Mouse (Mus musculus): ENCODE measurements around the gene Etnk2. TPM values are rescaled to one million over a fixed set of nuclear protein-coding genes. Genes with fewer than 3 reads are reported as not detected.
"Not testable (repeated sequence)": the region's sequence is repeated elsewhere in the genome, so short reads cannot be mapped to it uniquely, and the experiment has no call there.

The Etnk2 gene
- polyA plus RNA-seq, 1 experiment from 2014 or later = 1.4 TPM

DNA sequence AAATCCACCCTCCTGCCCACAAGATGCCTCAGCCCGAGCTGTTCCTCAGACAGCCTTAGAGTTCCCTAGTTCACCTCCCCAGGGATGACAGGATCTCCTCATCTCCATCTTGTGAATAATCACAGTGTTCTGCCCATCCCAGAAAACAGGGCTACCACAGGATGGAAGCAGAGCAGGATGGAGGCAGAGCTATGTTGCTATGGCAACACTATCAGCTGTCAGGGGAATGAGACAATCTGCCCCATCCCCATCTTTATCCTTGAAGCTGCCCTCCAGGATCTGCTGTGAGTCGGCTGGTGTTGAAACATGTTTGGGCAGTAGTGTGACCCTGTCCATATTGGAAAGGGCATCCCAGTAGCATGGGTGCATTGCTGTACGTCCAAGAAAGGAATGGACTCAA, 32.2 kb upstream of the Etnk2 start:
- Histone ChIP-seq H3K4me2 (replicated peaks) (no peak overlapping the region), H3K27me3 (peaks cover 50% of the 10 kb centered on the region), H3K4me1 (peaks cover 6% of the 10 kb centered on the region), H3K9ac (no peak overlapping the region), H3K4me3 (no peak overlapping the region), H3K36me3 (no peaks in the 10 kb centered on the region), H3K27ac (no peak overlapping the region), H3K9me3 (no peaks in the 10 kb centered on the region)
- 78% methylated on average over 3 of the region's 3 CpGs for WGBS
- ATAC-seq (ENCODE audit: low FRiP score, low read depth) = no peak

DNA sequence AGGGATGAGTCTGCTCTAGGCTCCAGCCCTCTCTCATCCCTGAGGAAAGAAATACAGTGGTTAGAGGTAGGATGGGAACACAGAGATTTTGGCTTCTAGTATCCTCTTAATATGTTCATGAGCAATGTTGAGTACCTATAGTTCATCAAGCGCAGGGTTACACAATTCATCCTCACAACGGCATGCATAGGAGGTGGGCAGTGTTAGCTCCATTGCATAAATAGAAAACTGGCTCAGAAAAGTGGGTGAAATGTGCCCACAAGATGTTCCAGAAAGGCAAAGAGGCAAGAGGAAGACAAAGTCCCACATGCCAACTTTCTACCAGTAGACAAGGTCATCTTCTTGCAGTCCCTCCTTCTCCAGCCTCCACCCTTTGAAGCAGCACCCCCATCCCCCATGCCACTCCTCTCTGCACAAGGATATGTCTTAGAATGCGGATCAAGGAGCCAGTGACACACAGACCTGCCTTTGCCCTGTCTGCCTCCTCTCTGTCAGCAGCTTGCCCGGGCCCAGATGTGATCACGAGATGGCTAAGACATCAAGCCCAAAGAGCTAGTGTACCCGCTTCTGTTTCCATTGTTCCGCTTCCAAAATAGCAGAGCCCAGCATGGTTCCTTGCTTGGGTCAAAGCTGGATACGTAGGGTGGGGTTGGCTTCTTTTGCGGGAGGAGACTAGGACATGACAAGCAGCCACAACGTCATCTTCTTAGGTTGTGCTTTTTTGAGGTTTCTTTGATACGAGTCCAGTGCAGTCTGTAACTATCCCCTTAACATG, 30.5 kb upstream of the Etnk2 start:
- WGBS = 89% methylated on average over 11 of the region's 11 CpGs

DNA sequence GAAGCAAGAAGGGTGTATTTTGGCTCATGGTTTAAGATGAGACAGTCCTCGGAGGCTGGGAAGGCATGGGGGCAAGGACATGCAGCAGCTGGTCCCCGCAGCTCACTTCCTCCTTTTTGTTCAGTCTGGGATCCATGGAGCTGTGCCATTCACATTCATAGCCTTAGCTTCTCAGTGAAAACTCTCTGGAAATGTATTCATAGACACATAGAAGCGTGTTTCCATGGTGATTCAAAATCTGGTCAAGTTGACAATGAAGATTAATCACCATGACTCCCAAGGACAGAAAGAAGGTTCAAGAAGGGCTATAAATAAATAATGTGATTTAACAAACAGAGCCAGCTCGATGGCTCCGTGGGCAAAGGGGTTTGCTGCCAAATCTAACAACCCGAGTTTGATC, 29.4 kb upstream of the Etnk2 start:
- ATAC-seq (ENCODE audit: low FRiP score, low read depth) = no peak
- WGBS = 82% methylated on average over 6 of the region's 6 CpGs
- no peaks in the 10 kb centered on the region for H3K36me3 ChIP-seq
- peaks cover 6% of the 10 kb centered on the region for H3K4me1 ChIP-seq
- H3K4me3 ChIP-seq = no peak overlapping the region
- peaks cover 4% of the 10 kb centered on the region; the same call in 1 of the 2 replicates for H3K9me3 ChIP-seq
- H3K27me3 ChIP-seq = peaks cover 31% of the 10 kb centered on the region
- H3K9ac ChIP-seq = no peak overlapping the region
- H3K27ac ChIP-seq = no peak overlapping the region
- H3K4me2 ChIP-seq (replicated peaks) = no peak overlapping the region

More for the DNA sequence above, 30.5 kb upstream of the Etnk2 start:
- Histone ChIP-seq H3K36me3 (no peaks in the 10 kb centered on the region), H3K27me3 (peaks cover 42% of the 10 kb centered on the region), H3K9me3 (peaks cover 4% of the 10 kb centered on the region; the same call in 1 of the 2 replicates), H3K27ac (no peak overlapping the region), H3K9ac (no peak overlapping the region), H3K4me1 (peaks cover 6% of the 10 kb centered on the region), H3K4me2 (replicated peaks) (no peak overlapping the region), H3K4me3 (no peak overlapping the region)
- ATAC-seq (ENCODE audit: low FRiP score, low read depth) = no peak

DNA sequence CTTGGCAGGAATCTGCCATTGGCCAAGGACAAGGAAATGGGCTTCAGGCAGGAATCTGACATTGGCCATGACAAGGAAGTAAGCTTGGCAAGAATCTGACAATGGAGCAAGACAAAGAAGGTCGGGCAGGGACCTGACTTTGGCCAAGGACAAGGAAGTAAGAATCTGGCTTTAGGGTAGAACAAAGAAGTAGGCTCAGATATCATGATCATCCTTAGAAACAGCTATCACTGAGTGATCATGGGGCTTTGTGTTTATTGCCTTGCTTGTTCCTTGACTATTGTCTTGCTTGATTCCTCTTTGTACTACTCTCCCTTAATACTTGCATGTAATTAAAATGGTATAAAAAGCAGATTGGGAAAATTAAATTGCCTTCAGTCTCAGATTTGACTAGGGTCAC, 23.0 kb upstream of the Etnk2 start:
- H3K36me3 ChIP-seq; H3K27ac ChIP-seq; H3K4me3 ChIP-seq; H3K4me1 ChIP-seq; H3K4me2 ChIP-seq (replicated peaks); H3K9ac ChIP-seq; ATAC-seq (ENCODE audit: low FRiP score, low read depth); H3K27me3 ChIP-seq; H3K9me3 ChIP-seq: not testable (repeated sequence)
- WGBS = 80% methylated on average over 1 of the region's 1 CpGs

DNA sequence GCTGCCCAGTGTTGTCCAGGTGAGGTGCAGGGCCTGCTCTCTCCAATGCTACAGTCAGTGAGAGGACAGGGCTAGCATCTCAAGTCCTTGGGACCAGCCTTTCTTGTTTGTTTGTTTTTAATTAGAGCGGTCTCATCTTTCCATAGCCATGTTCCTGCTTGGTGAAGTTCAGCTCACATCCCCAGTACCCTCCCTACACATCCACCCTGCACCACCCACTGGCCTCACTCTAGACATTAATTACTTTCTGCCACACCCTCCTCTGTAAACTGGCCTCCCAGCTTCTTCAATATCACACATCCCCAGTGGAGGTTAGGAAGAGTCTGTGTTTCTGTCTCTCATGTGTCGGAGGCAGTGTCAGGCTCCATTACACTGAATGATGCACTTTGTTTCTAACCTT, 19.0 kb upstream of the Etnk2 start:
- 82% methylated on average over 2 of the region's 2 CpGs for WGBS
- Histone ChIP-seq H3K27ac (no peak overlapping the region), H3K4me1 (no peaks in the 10 kb centered on the region), H3K9ac (no peak overlapping the region), H3K4me3 (no peak overlapping the region), H3K27me3 (no peaks in the 10 kb centered on the region), H3K36me3 (no peaks in the 10 kb centered on the region), H3K4me2 (replicated peaks) (no peak overlapping the region), H3K9me3 (no peaks in the 10 kb centered on the region)
- no peak for ATAC-seq (ENCODE audit: low FRiP score, low read depth)

DNA sequence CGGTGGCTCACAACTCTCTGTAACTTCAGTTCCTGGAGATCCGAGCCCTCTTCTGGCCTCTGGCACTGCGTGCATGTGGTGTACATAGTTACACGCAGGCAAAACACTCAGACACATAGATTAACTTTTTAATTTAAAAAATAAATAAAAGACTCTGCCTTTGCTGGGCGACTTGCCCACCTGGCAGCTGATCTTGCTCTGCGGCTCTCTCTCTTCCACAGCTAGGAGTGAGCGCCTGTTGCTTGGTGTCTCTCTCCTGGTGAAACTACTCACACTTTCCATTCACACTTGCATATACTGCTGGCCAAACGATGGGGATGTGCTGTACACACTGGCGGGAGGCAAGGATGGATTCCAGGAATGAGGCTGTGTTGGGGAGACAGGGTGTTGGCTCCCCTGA, 16.8 kb upstream of the Etnk2 start:
- Histone ChIP-seq H3K27ac (no peak overlapping the region), H3K27me3 (peaks cover 5% of the 10 kb centered on the region), H3K4me2 (replicated peaks) (no peak overlapping the region), H3K4me3 (no peak overlapping the region), H3K4me1 (no peaks in the 10 kb centered on the region), H3K36me3 (no peaks in the 10 kb centered on the region), H3K9ac (no peak overlapping the region), H3K9me3 (no peaks in the 10 kb centered on the region)
- 83% methylated on average over 9 of the region's 9 CpGs for WGBS
- ATAC-seq (ENCODE audit: low FRiP score, low read depth) = no peak

DNA sequence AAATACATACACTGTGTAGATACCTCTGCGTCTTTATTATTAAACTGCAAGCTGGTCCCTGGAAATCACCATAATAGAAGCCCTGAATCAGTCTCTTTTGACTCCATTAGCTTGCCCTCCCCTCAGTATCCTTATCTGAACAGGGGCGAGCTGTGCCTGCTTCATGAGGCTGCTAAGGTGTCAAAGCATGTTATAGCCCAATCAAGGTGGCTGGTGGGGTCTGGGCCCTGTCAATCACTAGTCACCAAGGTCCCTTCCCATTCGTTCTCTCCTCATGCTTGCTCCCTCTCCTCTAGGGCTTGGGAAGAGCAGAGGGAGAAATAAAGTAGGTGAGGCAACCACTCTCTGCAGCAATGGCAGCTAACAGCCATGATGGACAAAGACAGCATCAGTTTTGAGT, 16.1 kb upstream of the Etnk2 start:
- Histone ChIP-seq H3K9ac (no peak overlapping the region), H3K36me3 (no peaks in the 10 kb centered on the region), H3K27ac (no peak overlapping the region), H3K9me3 (no peaks in the 10 kb centered on the region), H3K4me2 (replicated peaks) (no peak overlapping the region), H3K27me3 (peaks cover 12% of the 10 kb centered on the region), H3K4me3 (no peak overlapping the region), H3K4me1 (no peaks in the 10 kb centered on the region)
- ATAC-seq (ENCODE audit: low FRiP score, low read depth) = no peak
- 63% methylated on average over 3 of the region's 3 CpGs for WGBS

DNA sequence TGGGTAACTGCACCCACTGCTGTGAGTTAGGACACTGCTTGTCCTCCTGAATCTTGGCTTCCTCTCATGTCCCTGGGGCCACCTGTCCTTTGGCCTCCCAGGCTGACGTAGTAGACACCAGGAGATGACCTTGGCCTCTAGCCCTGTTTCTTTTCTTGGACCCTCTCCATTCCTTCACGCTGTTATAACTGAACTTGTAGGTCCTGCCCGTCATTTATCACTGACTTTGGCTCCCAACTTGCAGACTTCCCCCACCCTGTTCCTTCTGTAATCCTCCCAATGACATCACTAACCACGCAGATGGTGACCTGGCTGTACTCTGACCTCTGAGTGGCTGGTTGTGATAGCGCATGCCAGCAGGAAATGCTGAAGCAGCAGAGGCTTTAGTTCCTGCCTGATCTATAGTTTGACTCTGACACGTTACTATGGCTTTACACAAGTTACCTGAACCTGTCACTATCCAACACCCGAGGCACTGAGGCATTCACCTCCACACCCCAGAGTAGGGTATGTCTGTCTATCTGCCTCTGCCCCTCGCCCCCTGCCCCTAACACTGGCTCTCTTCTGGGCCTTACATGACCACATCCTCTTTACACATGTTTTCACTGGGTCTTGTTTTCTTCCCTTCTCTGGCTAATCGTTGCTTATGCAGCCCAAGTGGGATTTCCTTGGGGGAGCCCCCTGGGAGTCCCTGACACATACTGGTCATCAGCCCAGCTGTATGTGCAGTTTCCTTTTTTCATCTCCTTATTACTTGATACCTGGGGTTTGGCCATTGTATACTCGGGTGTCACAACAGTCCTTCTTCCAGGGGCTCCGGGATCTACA, 15.5 kb upstream of the Etnk2 start:
- Histone ChIP-seq H3K4me2 (replicated peaks) (no peak overlapping the region), H3K36me3 (no peaks in the 10 kb centered on the region)
- WGBS = 72% methylated on average over 11 of the region's 11 CpGs

DNA sequence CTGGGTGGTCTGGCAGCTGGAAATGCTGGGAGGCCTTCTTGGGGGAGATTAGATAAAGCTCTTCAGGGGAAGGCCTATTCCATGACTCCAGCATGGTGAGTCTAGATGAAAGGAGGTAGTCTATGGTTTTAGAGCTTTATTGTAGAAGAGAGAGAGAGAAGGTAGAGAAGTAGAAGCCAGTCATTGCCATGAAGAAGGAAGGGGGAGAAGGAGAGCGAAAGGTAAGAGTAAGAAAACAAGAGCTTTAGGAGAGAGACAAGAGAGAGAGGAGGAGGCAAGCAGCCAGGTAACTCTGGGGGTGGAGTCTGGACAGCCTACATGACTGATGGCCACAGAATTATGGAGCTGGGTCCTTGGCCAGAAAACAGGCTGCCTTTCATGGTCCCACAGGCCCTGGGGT, 13.2 kb upstream of the Etnk2 start, which contains the start of gene Ren1:
Gene Ren1, plus strand, starts transcription at position 301 of the 400 bp plus-strand sequence.
- Histone ChIP-seq H3K4me3 (no peak within 1 kb of the TSS), H3K4me1 (no peaks in the 10 kb centered on the region), H3K27me3 (peaks cover 22% of the 10 kb centered on the region), H3K9me3 (no peaks in the 10 kb centered on the region), H3K4me2 (replicated peaks) (no peak within 1 kb of the TSS), H3K36me3 (no peaks in the 10 kb centered on the region), H3K9ac (no peak within 1 kb of the TSS), H3K27ac (no peak within 1 kb of the TSS)
- no peak for ATAC-seq (ENCODE audit: low FRiP score, low read depth)
- 100% methylated on average over 1 of the region's 1 CpGs for WGBS

More for the DNA sequence above, 15.5 kb upstream of the Etnk2 start:
- Histone ChIP-seq H3K4me1 (no peaks in the 10 kb centered on the region), H3K9me3 (no peaks in the 10 kb centered on the region), H3K9ac (no peak overlapping the region), H3K4me3 (no peak overlapping the region), H3K27ac (no peak overlapping the region), H3K27me3 (peaks cover 17% of the 10 kb centered on the region)
- no peak for ATAC-seq (ENCODE audit: low FRiP score, low read depth)

DNA sequence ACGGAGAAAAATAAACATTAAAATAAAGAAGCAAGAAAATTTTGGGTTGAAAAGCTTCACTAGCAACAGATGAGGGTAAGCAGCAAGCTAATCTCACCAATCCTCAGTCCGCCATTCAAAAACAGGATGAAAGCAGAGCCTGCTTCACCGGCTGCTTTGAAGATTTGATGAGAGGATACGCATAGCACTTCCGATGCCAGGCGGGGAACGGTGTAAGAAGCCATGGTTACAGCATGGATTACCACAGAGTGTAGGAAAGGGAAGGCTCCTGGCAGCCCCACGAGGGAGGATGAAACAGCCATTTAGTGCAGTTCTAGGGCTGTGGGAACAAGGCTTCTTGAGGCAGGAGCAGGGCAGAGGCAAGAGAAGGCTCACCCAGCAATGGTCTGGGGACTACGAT, 11.6 kb upstream of the Etnk2 start:
- Histone ChIP-seq H3K9ac (no peak overlapping the region), H3K27me3 (peaks cover 28% of the 10 kb centered on the region), H3K9me3 (no peaks in the 10 kb centered on the region), H3K4me1 (peaks cover 5% of the 10 kb centered on the region), H3K4me3 (no peak overlapping the region), H3K36me3 (no peaks in the 10 kb centered on the region), H3K4me2 (replicated peaks) (no peak overlapping the region), H3K27ac (no peak overlapping the region)
- no peak for ATAC-seq (ENCODE audit: low FRiP score, low read depth)
- WGBS = 31% methylated on average over 9 of the region's 9 CpGs

DNA sequence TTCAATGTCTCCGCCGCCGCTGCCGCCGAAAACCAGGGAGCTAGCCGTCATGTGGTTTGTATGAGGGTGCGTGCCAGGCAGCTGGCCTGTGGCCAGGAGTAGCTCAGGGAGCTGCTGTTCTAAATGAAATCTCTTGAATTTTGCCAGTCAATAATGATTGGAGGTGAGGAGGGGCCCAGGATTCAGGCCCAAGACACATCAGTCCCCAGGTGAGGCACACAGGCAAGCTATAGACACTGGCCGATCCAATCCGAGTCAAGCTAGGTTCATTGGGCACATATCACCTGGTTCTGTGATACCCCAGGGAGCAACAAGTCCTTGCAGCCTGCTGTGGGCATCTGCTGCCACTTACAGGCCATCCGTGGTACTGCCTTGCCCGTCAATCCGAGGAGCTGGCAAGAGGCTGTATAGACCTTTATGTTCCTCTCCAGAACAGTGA, 10.0 kb upstream of the Etnk2 start:
- 47% methylated on average over 12 of the region's 12 CpGs for WGBS
- H3K4me3 ChIP-seq = no peak overlapping the region
- ATAC-seq (ENCODE audit: low FRiP score, low read depth) = no peak
- peaks cover 28% of the 10 kb centered on the region for H3K27me3 ChIP-seq
- H3K4me2 ChIP-seq (replicated peaks) = no peak overlapping the region
- no peaks in the 10 kb centered on the region for H3K9me3 ChIP-seq
- no peak overlapping the region for H3K9ac ChIP-seq
- H3K27ac ChIP-seq = no peak overlapping the region
- H3K36me3 ChIP-seq = no peaks in the 10 kb centered on the region
- peaks cover 5% of the 10 kb centered on the region for H3K4me1 ChIP-seq

DNA sequence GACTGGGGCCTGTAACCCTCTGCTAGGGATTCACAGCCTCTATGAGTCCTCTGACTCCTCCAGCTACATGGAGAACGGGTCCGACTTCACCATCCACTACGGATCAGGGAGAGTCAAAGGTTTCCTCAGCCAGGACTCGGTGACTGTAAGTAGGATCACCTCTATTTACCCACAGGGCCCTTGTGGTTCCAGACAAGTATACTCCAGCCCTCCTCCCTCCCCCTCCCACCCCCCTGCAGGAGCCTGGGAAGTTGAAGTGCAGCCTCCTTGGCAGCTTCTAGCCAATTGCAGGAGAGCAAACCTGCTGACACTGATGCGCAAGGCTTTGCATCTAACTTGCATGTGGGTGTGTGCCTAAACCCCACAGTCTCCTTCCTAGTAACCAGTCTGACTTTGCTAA, 7.9 kb upstream of the Etnk2 start:
- Histone ChIP-seq H3K4me1 (peaks cover 5% of the 10 kb centered on the region), H3K9me3 (no peaks in the 10 kb centered on the region), H3K4me3 (no peak overlapping the region), H3K4me2 (replicated peaks) (no peak overlapping the region), H3K36me3 (no peaks in the 10 kb centered on the region), H3K9ac (no peak overlapping the region), H3K27ac (no peak overlapping the region), H3K27me3 (peaks cover 38% of the 10 kb centered on the region)
- no peak for ATAC-seq (ENCODE audit: low FRiP score, low read depth)
- WGBS = 36% methylated on average over 5 of the region's 5 CpGs

Data from limb, embryonic 13.5 days (tissue).